Mouse (Mus musculus) neural tube, embryonic 14.5 days (tissue): Measurements from ENCODE around the gene Stk11. TPM values are rescaled to one million over a fixed set of nuclear protein-coding genes. Genes with fewer than 3 reads are reported as not detected.

Source experiments
- ATAC-seq: fragments of 200-750 bp; cut with Nextera tagmentation; 2 replicates; pipeline ENCODE4 v1.8.0; 2017; ENCODE audit warnings: low read depth, mild to moderate bottlenecking, moderate TSS enrichment, moderate library complexity
- H3K27ac ChIP-seq: fragments of 300-500 bp; sonication (generic); 2 replicates; pipeline ENCODE4 v1.5.1; 2014; ENCODE audit warnings: low read depth, mild to moderate bottlenecking, control low read depth, low read length, moderate library complexity, mixed read lengths
- H3K27me3 ChIP-seq: fragments of 300-500 bp; sonication (generic); 2 replicates; pipeline ENCODE4 v1.6.1; 2014; ENCODE audit warnings: low read length; ENCODE audit not compliant: control insufficient read depth, insufficient read depth
- H3K36me3 ChIP-seq: fragments of 300-500 bp; sonication (generic); 2 replicates; pipeline ENCODE4 v1.6.1; 2014; ENCODE audit warnings: low read length, mixed read lengths; ENCODE audit not compliant: control insufficient read depth, insufficient read depth
- H3K4me1 ChIP-seq: fragments of 300-500 bp; sonication (generic); 2 replicates; pipeline ENCODE4 v1.6.1; 2014; ENCODE audit warnings: low read length; ENCODE audit not compliant: control insufficient read depth, insufficient read depth
- H3K4me2 ChIP-seq: fragments of 300-500 bp; sonication (generic); 2 replicates; pipeline ENCODE4 v1.6.1; 2014; ENCODE audit warnings: mild to moderate bottlenecking, low read depth, low read length, control low read depth
- H3K4me3 ChIP-seq: fragments of 300-500 bp; sonication (generic); 2 replicates; pipeline ENCODE4 v1.5.1; 2014; ENCODE audit warnings: low read depth, low read length, control low read depth, mixed read lengths
- H3K9ac ChIP-seq: fragments of 300-500 bp; sonication (generic); replicated peaks from 2 replicates; pipeline ENCODE4 v1.6.1; 2014; ENCODE audit warnings: low read depth, mild to moderate bottlenecking, control low read depth, low read length, mixed read lengths
- H3K9me3 ChIP-seq: fragments of 300-500 bp; sonication (generic); 2 replicates; pipeline ENCODE4 v1.6.1; 2016; ENCODE audit warnings: low read length; ENCODE audit not compliant: control insufficient read depth
- WGBS: fragments of 180-500 bp; shearing (Covaris S2); extraction: QIAGEN DNeasy Blood & Tissue Kit; methylation state at CpG from one replicate; pipeline ENCODE4 v1.1.7; 2014; 5-methylcytosine and 5-hydroxymethylcytosine counted together
- polyA plus RNA-seq: library from polyadenylated mRNA; unstranded; fragments of >200 nt; fragmentation: Nextera tagmentation; extraction: Ambion mirVana; gene quantifications from 2 replicates; pipeline ENCODE4 v1.2.1, GENCODE M21; 2014

The Stk11 gene
- polyA plus RNA-seq, 1 experiment from 2014 or later: 26.0 TPM

- 1% methylated on average over 79 of the region's 106 CpGs for WGBS
- Histone ChIP-seq H3K27me3 (no peaks in the 10 kb centered on the region), H3K9me3 (no peaks in the 10 kb centered on the region), H3K9ac (peak within 1 kb of the TSS; percentile 97), H3K36me3 (peaks cover 3% of the 10 kb centered on the region; the same call in 1 of the 2 replicates), H3K4me1 (peaks cover 24% of the 10 kb centered on the region), H3K4me3 (peak within 1 kb of the TSS; percentile 73), H3K4me2 (peak within 1 kb of the TSS; percentile 91), H3K27ac (peak within 1 kb of the TSS; percentile 79)
- peak; percentile 69 for ATAC-seq
These were observed 63.8 kb downstream of the Stk11 start, which contains the start of gene Efna2 for GRCm38 (mm10) chr10:80179068-80180051. TSS of gene Efna2 (plus strand) at chr10:80179482.

Other genes with a start within 250 kb of the Stk11 start
- 11.1 and 12.4 TPM in 2 replicates for gene Prtn3, start 241.3 kb upstream of the Stk11 start, polyA plus RNA-seq
- gene Plppr3, start 241.2 kb upstream of the Stk11 start, polyA plus RNA-seq: 299 and 327 TPM in 2 replicates
- 0.55 TPM in 1 of 2 replicates, not detected in the other for gene Elane, start 229.6 kb upstream of the Stk11 start, polyA plus RNA-seq
- not detected in 2 replicates for gene Cfd, start 224.9 kb upstream of the Stk11 start, polyA plus RNA-seq
- 33.2 and 38.7 TPM in 2 replicates for gene Med16, start 206.9 kb upstream of the Stk11 start, polyA plus RNA-seq
- gene Gm26602, start 204.9 kb upstream of the Stk11 start, polyA plus RNA-seq: 5.9 and 9.1 TPM in 2 replicates
- gene Kiss1r, start 198.8 kb upstream of the Stk11 start, polyA plus RNA-seq: 2.2 and 2.3 TPM in 2 replicates
- 253 and 265 TPM in 2 replicates for gene R3hdm4, start 194.6 kb upstream of the Stk11 start, polyA plus RNA-seq
- gene Arid3a, start 188.8 kb upstream of the Stk11 start, polyA plus RNA-seq: 3.3 and 5.1 TPM in 2 replicates
- 87.0 and 103 TPM in 2 replicates for gene Wdr18, start 155.7 kb upstream of the Stk11 start, polyA plus RNA-seq
- 0.43 and 0.61 TPM in 2 replicates for gene Grin3b, start 145.1 kb upstream of the Stk11 start, polyA plus RNA-seq
- 19.2 and 21.1 TPM in 2 replicates for gene Tmem259, start 131.5 kb upstream of the Stk11 start, polyA plus RNA-seq
- gene Cnn2, start 127.2 kb upstream of the Stk11 start, polyA plus RNA-seq: 9.9 and 40.0 TPM in 2 replicates
- gene Abca7, start 119.3 kb upstream of the Stk11 start, polyA plus RNA-seq: 4.3 and 6.7 TPM in 2 replicates
- gene Arhgap45, start 99.2 kb upstream of the Stk11 start, polyA plus RNA-seq: 0.83 and 1.8 TPM in 2 replicates
- 138 and 145 TPM in 2 replicates for gene Polr2e, start 76.0 kb upstream of the Stk11 start, polyA plus RNA-seq
- gene Gpx4, start 68.6 kb upstream of the Stk11 start, polyA plus RNA-seq: 512 and 546 TPM in 2 replicates
- 12.9 and 13.3 TPM in 2 replicates for gene Sbno2, start 10.2 kb upstream of the Stk11 start, polyA plus RNA-seq
- 472 and 519 TPM in 2 replicates for gene Atp5d, start 22.8 kb downstream of the Stk11 start, polyA plus RNA-seq
- gene Cbarp, start 25.0 kb downstream of the Stk11 start, polyA plus RNA-seq: 82.2 and 101 TPM in 2 replicates
- gene Midn, start 32.5 kb downstream of the Stk11 start, polyA plus RNA-seq: 38.8 and 39.8 TPM in 2 replicates
- gene Cirbp, start 50.2 kb downstream of the Stk11 start, polyA plus RNA-seq: 249 and 286 TPM in 2 replicates
- 6.4 and 7.8 TPM in 2 replicates for gene 1600002K03Rik, start 57.1 kb downstream of the Stk11 start, polyA plus RNA-seq
- 24.0 and 25.9 TPM in 2 replicates for gene Efna2, start 63.7 kb downstream of the Stk11 start, polyA plus RNA-seq
- 35.0 and 37.4 TPM in 2 replicates for gene Mum1, start 110.6 kb downstream of the Stk11 start, polyA plus RNA-seq
- gene Ndufs7, start 133.3 kb downstream of the Stk11 start, polyA plus RNA-seq: 309 and 366 TPM in 2 replicates
- gene Gamt, start 145.2 kb downstream of the Stk11 start, polyA plus RNA-seq: 18.6 and 25.8 TPM in 2 replicates
- 37.5 and 39.8 TPM in 2 replicates for gene Dazap1, start 145.7 kb downstream of the Stk11 start, polyA plus RNA-seq
- gene Rps15, start 176.7 kb downstream of the Stk11 start, polyA plus RNA-seq: 537 and 599 TPM in 2 replicates
- gene Apc2, start 180.2 kb downstream of the Stk11 start, polyA plus RNA-seq: 169 and 231 TPM in 2 replicates
- 21.3 and 23.8 TPM in 2 replicates for gene 2310011J03Rik, start 204.7 kb downstream of the Stk11 start, polyA plus RNA-seq
- gene Pcsk4, start 213.7 kb downstream of the Stk11 start, polyA plus RNA-seq: 4.9 and 5.1 TPM in 2 replicates
- gene Reep6, start 214.2 kb downstream of the Stk11 start, polyA plus RNA-seq: 3.9 and 5.4 TPM in 2 replicates
- gene Adamtsl5, start 232.6 kb downstream of the Stk11 start, polyA plus RNA-seq: 0.09 and 2.5 TPM in 2 replicates
- 2.4 and 3.4 TPM in 2 replicates for gene Plk5, start 240.7 kb downstream of the Stk11 start, polyA plus RNA-seq